Mouse (Mus musculus) MEL (cell line): ENCODE measurements at regions not wholly inside any gene's neighbourhood (a gene's known extent, or its start where the extent isn't known, plus 50 kb on each side); places are given as distances from the start of the nearest gene placed in this dataset.

ENCODE experiments used
- DNase-seq: peaks from one replicate; pipeline ENCODE4 v3.0.0; 2011; ENCODE audit warnings: low read depth, low spot score
- H3K27ac ChIP-seq: 2 replicates; pipeline ENCODE4 v1.5.1; 2012; ENCODE audit warnings: low read depth, mild to moderate bottlenecking, control low read depth, low read length, moderate library complexity; ENCODE audit not compliant: control insufficient read depth
- H3K27me3 ChIP-seq, 2 experiments: fragments of 150-350 bp in 1 of 2; sonication (generic) in 1 of 2; 2 replicates each; pipeline ENCODE4 v1.6.1; 2012; ENCODE audit warnings: low read length in 2 of 2, mild to moderate bottlenecking in 2 of 2, improper control_type of control experiment in 1 of 2, moderate library complexity in 1 of 2; ENCODE audit not compliant: insufficient read depth in 2 of 2, control insufficient read depth in 1 of 2
- H3K36me3 ChIP-seq, 2 experiments: 2 replicates each; pipeline ENCODE4 v1.6.1; 2012 to 2014; ENCODE audit warnings: low read length in 2 of 2, improper control_type of control experiment in 1 of 2, inconsistent platforms in 1 of 2, mild to moderate bottlenecking in 1 of 2; ENCODE audit not compliant: insufficient read depth in 2 of 2, control insufficient read depth in 1 of 2
- H3K4me1 ChIP-seq, 2 experiments: fragments of 150-350 bp in 1 of 2; sonication (generic) in 1 of 2; 2 replicates each; pipeline ENCODE4 v1.6.1; 2012; ENCODE audit warnings: low read length in 2 of 2, improper control_type of control experiment in 1 of 2, mild to moderate bottlenecking in 1 of 2; ENCODE audit not compliant: insufficient read depth in 2 of 2, control insufficient read depth in 1 of 2
- H3K4me3 ChIP-seq, 2 experiments: fragments of 150-350 bp in 1 of 2; sonication (generic) in 1 of 2; 2 replicates each; pipeline ENCODE4 v1.5.1; 2012; ENCODE audit warnings: low read depth in 2 of 2, low read length in 2 of 2, mild to moderate bottlenecking in 2 of 2, moderate library complexity in 2 of 2, control low read depth in 1 of 2, improper control_type of control experiment in 1 of 2; ENCODE audit not compliant: control insufficient read depth in 1 of 2, insufficient read depth in 1 of 2
- H3K79me2 ChIP-seq: 2 replicates; pipeline ENCODE4 v1.6.1; 2012; ENCODE audit warnings: mild to moderate bottlenecking, low read length, moderate library complexity; ENCODE audit not compliant: control insufficient read depth, poor library complexity, insufficient read depth
- H3K9ac ChIP-seq: 2 replicates; pipeline ENCODE4 v1.6.1; 2012; ENCODE audit warnings: low read depth, mild to moderate bottlenecking, control low read depth, low read length, moderate library complexity; ENCODE audit not compliant: control insufficient read depth, poor library complexity, severe bottlenecking
- H3K9me3 ChIP-seq: fragments of 150-350 bp; sonication (generic); replicated peaks from 2 replicates; pipeline ENCODE4 v1.6.1; 2012; ENCODE audit warnings: mild to moderate bottlenecking, low read length, improper control_type of control experiment, moderate library complexity; ENCODE audit not compliant: insufficient read depth
- BHLHE40 ChIP-seq: IDR thresholded peaks from 2 replicates; pipeline ENCODE4 v1.6.1; 2012; ENCODE audit warnings: low read depth, mild to moderate bottlenecking, inconsistent platforms, low read length, improper control_type of control experiment, borderline replicate concordance
- CHD2 ChIP-seq: IDR thresholded peaks from 2 replicates; pipeline ENCODE4 v1.6.1; 2011; ENCODE audit warnings: low read length, improper control_type of control experiment
- CTCF ChIP-seq, 3 experiments: IDR thresholded peaks in 2 of 3; conservative IDR thresholded peaks in 1 of 3; 2 replicates each; pipeline ENCODE4 v1.5.1; 2011 to 2012; ENCODE audit warnings: low read length in 3 of 3, low read depth in 2 of 3, mild to moderate bottlenecking in 2 of 3, improper control_type of control experiment in 1 of 3, inconsistent platforms in 1 of 3, mixed read lengths in 1 of 3, moderate library complexity in 1 of 3; ENCODE audit not compliant: control insufficient read depth in 1 of 3, insufficient read depth in 1 of 3, poor library complexity in 1 of 3, severe bottlenecking in 1 of 3
- ELF1 ChIP-seq: IDR thresholded peaks from 2 replicates; pipeline ENCODE4 v1.6.1; 2014; ENCODE audit warnings: low read depth, mild to moderate bottlenecking, inconsistent platforms, low read length, improper control_type of control experiment, moderate library complexity
- GATA1 ChIP-seq: IDR thresholded peaks from 2 replicates; pipeline ENCODE4 v1.6.1; 2011; ENCODE audit warnings: low read depth, low read length, improper control_type of control experiment
- JUND ChIP-seq: IDR thresholded peaks from 2 replicates; pipeline ENCODE4 v1.6.1; 2011; ENCODE audit warnings: low read depth, mild to moderate bottlenecking, improper control_type of control experiment, low read length
- MAX ChIP-seq: IDR thresholded peaks from 2 replicates; pipeline ENCODE4 v1.6.1; 2011; ENCODE audit warnings: low read length, improper control_type of control experiment
- MYC ChIP-seq: IDR thresholded peaks from 2 replicates; pipeline ENCODE4 v1.6.1; 2011; ENCODE audit warnings: low read depth, mild to moderate bottlenecking, low read length, improper control_type of control experiment, moderate library complexity
- NRF1 ChIP-seq: IDR thresholded peaks from 2 replicates; pipeline ENCODE4 v1.6.1; 2014; ENCODE audit warnings: low read depth, mild to moderate bottlenecking, inconsistent platforms, low read length, improper control_type of control experiment, moderate library complexity; ENCODE audit not compliant: poor library complexity, insufficient read depth, severe bottlenecking
- POLR2A ChIP-seq, 2 experiments: IDR thresholded peaks; 2 replicates each; pipeline ENCODE4 v1.6.1; 2011 to 2012; ENCODE audit warnings: low read length in 2 of 2, mild to moderate bottlenecking in 2 of 2, control low read depth in 1 of 2, improper control_type of control experiment in 1 of 2, low read depth in 1 of 2, moderate library complexity in 1 of 2; ENCODE audit not compliant: control insufficient read depth in 1 of 2, insufficient read depth in 1 of 2, poor library complexity in 1 of 2
- POLR2AphosphoS5 ChIP-seq: IDR thresholded peaks from 2 replicates; pipeline ENCODE4 v1.6.1; 2012; ENCODE audit warnings: low read depth, borderline replicate concordance, mild to moderate bottlenecking, inconsistent platforms, low read length, moderate library complexity, mixed read lengths
- RAD21 ChIP-seq: IDR thresholded peaks from 2 replicates; pipeline ENCODE4 v1.6.1; 2011; ENCODE audit warnings: mild to moderate bottlenecking, low read depth, low read length, improper control_type of control experiment
- RCOR1 ChIP-seq: IDR thresholded peaks from 2 replicates; pipeline ENCODE4 v1.6.1; 2012; ENCODE audit warnings: low read depth, mild to moderate bottlenecking, inconsistent platforms, low read length, improper control_type of control experiment
- TBP ChIP-seq: IDR thresholded peaks from 2 replicates; pipeline ENCODE4 v1.8.0; 2011; ENCODE audit warnings: low read depth, low read length, improper control_type of control experiment
- UBTF ChIP-seq: IDR thresholded peaks from 2 replicates; pipeline ENCODE4 v1.6.1; 2012; ENCODE audit warnings: low read depth, mild to moderate bottlenecking, inconsistent platforms, low read length, improper control_type of control experiment, moderate library complexity, borderline replicate concordance; ENCODE audit not compliant: insufficient read depth
- ZKSCAN1 ChIP-seq: IDR thresholded peaks from 2 replicates; pipeline ENCODE4 v1.6.1; 2012; ENCODE audit warnings: low read depth, mild to moderate bottlenecking, inconsistent platforms, low read length, improper control_type of control experiment, moderate library complexity

GRCm38 (mm10) chr12:95347786-95348185 is 344.2 kb upstream of the Flrt2 start:
- no peak for TF ChIP-seq POLR2AphosphoS5
- no peak for TF ChIP-seq MYC
- no peak for TF ChIP-seq BHLHE40
- no peak for TF ChIP-seq CTCF (IDR thresholded peaks at IDR 0.05 in 2 of 3, conservative IDR thresholded peaks at IDR 0.05 in 1 of 3; ENCODE audit: control insufficient read depth in 1 of 3, insufficient read depth in 1 of 3, low read depth in 2 of 3, low read length in 3 of 3, poor library complexity in 1 of 3, severe bottlenecking in 1 of 3)
- TF ChIP-seq UBTF = no peak
- TF ChIP-seq RAD21 = no peak
- no peak for TF ChIP-seq MAX
- Histone ChIP-seq H3K4me1 (no peaks in the 10 kb centered on the region), H3K4me3 (no peak overlapping the region), H3K27ac (no peak overlapping the region), H3K79me2 (no peaks in the 10 kb centered on the region), H3K27me3 (no peaks in the 10 kb centered on the region), H3K9me3 (no peaks in the 10 kb centered on the region), H3K9ac (no peak overlapping the region), H3K36me3 (no peaks in the 10 kb centered on the region)
- DNase-seq = no peak

GRCm38 (mm10) chr12:95355151-95355550 is 336.9 kb upstream of the Flrt2 start:
- no peak overlapping the region for H3K27ac ChIP-seq
- no peaks in the 10 kb centered on the region for H3K79me2 ChIP-seq
- no peak overlapping the region for H3K9ac ChIP-seq
- no peaks in the 10 kb centered on the region for H3K36me3 ChIP-seq
- H3K27me3 ChIP-seq = no peaks in the 10 kb centered on the region
- no peak for DNase-seq
- no peaks in the 10 kb centered on the region for H3K9me3 ChIP-seq
- no peak overlapping the region for H3K4me3 ChIP-seq
- no peaks in the 10 kb centered on the region for H3K4me1 ChIP-seq
- no peak for TF ChIP-seq GATA1
- no peak for TF ChIP-seq NRF1
- TF ChIP-seq JUND = no peak
- no peak for TF ChIP-seq TBP
- no peak for TF ChIP-seq RCOR1
- no peak for TF ChIP-seq ZKSCAN1
- TF ChIP-seq ELF1 = no peak
- no peak for TF ChIP-seq MAX
- no peak for TF ChIP-seq CTCF (IDR thresholded peaks at IDR 0.05 in 2 of 3, conservative IDR thresholded peaks at IDR 0.05 in 1 of 3; ENCODE audit: control insufficient read depth in 1 of 3, insufficient read depth in 1 of 3, low read depth in 2 of 3, low read length in 3 of 3, poor library complexity in 1 of 3, severe bottlenecking in 1 of 3)
- no peak for TF ChIP-seq POLR2AphosphoS5
- TF ChIP-seq CHD2 = no peak
- no peak for TF ChIP-seq POLR2A (IDR thresholded peaks at IDR 0.05; ENCODE audit: control insufficient read depth in 1 of 2, insufficient read depth in 1 of 2, low read depth in 1 of 2, low read length in 2 of 2, poor library complexity in 1 of 2)
- TF ChIP-seq, all 39 proteins: peak for 0
